Mouse (Mus musculus) cerebellum, adult 18-20 months (tissue): ENCODE data around the gene Nr1h3.

Experiments used
- DNase-seq, 2 experiments: peaks; one replicate each; pipeline ENCODE4 v3.0.0; 2021

Nr1h3 gene

DNA sequence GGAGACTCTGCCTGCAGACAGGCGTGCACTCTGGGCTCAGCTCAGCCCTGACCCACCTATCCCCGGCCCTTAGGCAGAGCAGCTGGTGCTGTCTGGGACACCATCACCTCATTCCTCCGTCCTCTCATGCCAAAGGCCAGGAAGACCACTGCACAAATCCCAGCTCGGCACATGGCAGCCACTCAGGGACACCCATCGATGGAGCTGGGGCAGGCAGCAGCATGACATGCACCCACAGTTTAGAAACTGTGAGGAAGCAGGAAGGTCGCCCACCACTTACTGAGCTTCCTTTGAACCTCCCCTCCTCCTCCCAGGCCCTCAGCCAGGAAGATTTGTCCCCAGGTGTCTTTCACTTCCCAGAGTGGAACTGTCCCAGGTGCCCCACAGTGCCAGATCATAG, 65.2 kb downstream of the Nr1h3 start:
- no peak for DNase-seq

DNA sequence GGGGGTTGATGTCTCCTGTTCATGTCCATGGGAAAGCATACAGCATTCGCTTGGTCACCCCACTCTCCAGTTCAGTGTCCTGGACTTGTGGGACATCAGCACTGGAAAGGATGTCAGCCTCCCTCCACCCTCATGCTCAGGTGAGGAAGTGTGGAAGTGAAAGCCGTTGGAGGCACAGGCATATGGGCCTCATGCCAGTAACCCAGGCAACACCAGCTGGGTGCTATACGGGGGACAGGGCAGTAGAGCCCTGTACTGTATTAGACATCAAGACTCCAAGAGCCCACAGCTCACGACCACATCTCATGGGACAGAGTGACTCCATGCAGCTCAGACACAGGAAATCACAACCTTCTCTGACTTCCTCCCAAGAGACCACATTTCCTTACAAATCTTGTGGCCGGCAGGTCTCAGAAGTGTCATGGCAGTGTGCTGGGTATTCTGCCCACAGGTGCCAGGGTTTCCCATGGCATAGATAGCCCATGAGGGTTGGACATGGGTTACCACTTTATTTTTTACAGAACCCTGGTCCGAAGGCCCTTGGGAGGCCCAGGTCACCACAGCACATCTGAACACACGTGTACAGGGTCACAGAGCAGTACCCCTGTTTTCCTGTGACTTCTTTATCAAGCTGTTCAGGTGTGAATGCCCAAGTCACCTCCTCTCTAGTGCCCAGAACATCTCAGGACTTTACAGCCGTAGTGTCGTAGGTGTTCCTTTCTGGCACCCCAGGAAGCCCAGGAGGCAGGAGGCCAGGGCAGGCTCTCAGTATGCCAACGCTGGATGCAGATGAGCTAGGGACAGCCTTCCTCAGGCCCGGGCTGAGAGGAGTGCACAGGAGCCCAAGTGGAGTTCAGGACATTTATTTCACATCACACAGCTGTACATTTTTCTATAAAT, 65.9 kb downstream of the Nr1h3 start:
- peak; percentile 62 to 64 for DNase-seq
